Mouse (Mus musculus) bone marrow, adult 2 months (tissue): ENCODE results near the gene Rad51ap1. TPM values are rescaled to one million over a fixed set of nuclear protein-coding genes. Genes with fewer than 3 reads are reported as not detected.

ENCODE experiments used
- H3K27ac ChIP-seq: fragments of 200-500 bp; 2 replicates; pipeline ENCODE4 v1.5.1; 2012; ENCODE audit warnings: low read depth, mild to moderate bottlenecking, control low read depth, inconsistent platforms, low read length; ENCODE audit not compliant: control insufficient read depth, poor library complexity, insufficient read depth
- H3K4me1 ChIP-seq: fragments of 200-500 bp; 2 replicates; pipeline ENCODE4 v1.6.1; 2011; ENCODE audit warnings: low read length; ENCODE audit not compliant: control insufficient read depth, insufficient read depth
- H3K4me3 ChIP-seq: fragments of 200-500 bp; replicated peaks from 2 replicates; pipeline ENCODE3; 2011; ENCODE audit warnings: mild to moderate bottlenecking, low read depth, low read length, control low read depth; ENCODE audit not compliant: control insufficient read depth
- CTCF ChIP-seq: fragments of 200-500 bp; IDR thresholded peaks from 2 replicates; pipeline ENCODE4 v1.5.1; 2011; ENCODE audit warnings: low read length, control low read depth; ENCODE audit not compliant: control insufficient read depth, insufficient read depth
- POLR2A ChIP-seq: fragments of 200-500 bp; IDR thresholded peaks from 2 replicates; pipeline ENCODE4 v1.6.1; 2011; ENCODE audit warnings: low read depth, mild to moderate bottlenecking, control low read depth, low read length, borderline replicate concordance; ENCODE audit not compliant: control insufficient read depth
- WGBS: fragments of 180-500 bp; shearing (Covaris S2); methylation state at CpG from one replicate; pipeline ENCODE4 v1.1.7; 2018; 5-methylcytosine and 5-hydroxymethylcytosine counted together
- polyA plus RNA-seq: library from polyadenylated mRNA; stranded (reverse); fragments of >200 nt; gene quantifications from 2 replicates; pipeline ENCODE4 v1.2.4, GENCODE M21; 2011; ENCODE audit warnings: low replicate concordance; ENCODE audit not compliant: missing spikeins, insufficient read depth, insufficient read length

The Rad51ap1 gene
- polyA plus RNA-seq = 36.3 and 52.6 TPM in 2 replicates

GRCm38 (mm10) chr6:126939487-126940171 is at the start of gene Rad51ap1, which contains the start of gene D6Wsu163e:
Gene Rad51ap1 (minus strand): TSS chr6:126939587.
Gene D6Wsu163e (plus strand): TSS chr6:126939962.
- Histone ChIP-seq H3K27ac (peak within 1 kb of the TSS; percentile 80), H3K4me1 (no peaks in the 10 kb centered on the region; the same call in 1 of the 2 replicates), H3K4me3 (peak within 1 kb of the TSS; percentile 99)
- TF ChIP-seq CTCF = no peak
- peak; percentile 90 for TF ChIP-seq POLR2A
- WGBS = under 1% methylated on average over 33 of the region's 33 CpGs

GRCm38 (mm10) chr6:126981539-126982234 is 42.3 kb upstream of the Rad51ap1 start:
- Histone ChIP-seq H3K4me1 (no peaks in the 10 kb centered on the region; the same call in 1 of the 2 replicates), H3K4me3 (no peak overlapping the region), H3K27ac (no peak overlapping the region)
- TF ChIP-seq CTCF (no peak), POLR2A (no peak)
- 5% methylated on average over 5 of the region's 5 CpGs for WGBS

- Histone ChIP-seq H3K27ac (no peak overlapping the region), H3K4me1 (no peaks in the 10 kb centered on the region), H3K4me3 (no peak overlapping the region)
- TF ChIP-seq POLR2A = no peak
- TF ChIP-seq CTCF = no peak
- WGBS = 79% methylated on average over 14 of the region's 14 CpGs
Measured at GRCm38 (mm10) chr6:126966241-126967026, 27.0 kb upstream of the Rad51ap1 start.

- WGBS = 90% methylated on average over 9 of the region's 9 CpGs
- H3K4me1 ChIP-seq = no peaks in the 10 kb centered on the region
- no peak overlapping the region for H3K4me3 ChIP-seq
- H3K27ac ChIP-seq = no peak overlapping the region
- TF ChIP-seq CTCF (no peak), POLR2A (no peak)
Measured at GRCm38 (mm10) chr6:126963426-126963825, 24.0 kb upstream of the Rad51ap1 start.

- no peak overlapping the region for H3K27ac ChIP-seq
- H3K4me1 ChIP-seq = no peaks in the 10 kb centered on the region
- 85% methylated on average over 5 of the region's 5 CpGs for WGBS
Measured at GRCm38 (mm10) chr6:126962709-126963108, 23.3 kb upstream of the Rad51ap1 start.

GRCm38 (mm10) chr6:126961371-126962018 is 22.1 kb upstream of the Rad51ap1 start:
- Histone ChIP-seq H3K4me1 (no peaks in the 10 kb centered on the region), H3K27ac (no peak overlapping the region), H3K4me3 (no peak overlapping the region)
- 94% methylated on average over 8 of the region's 8 CpGs for WGBS
- TF ChIP-seq CTCF (no peak), POLR2A (no peak)

More at GRCm38 (mm10) chr6:126962709-126963108, 23.3 kb upstream of the Rad51ap1 start:
- TF ChIP-seq CTCF (no peak), POLR2A (no peak)
- H3K4me3 ChIP-seq = no peak overlapping the region

GRCm38 (mm10) chr6:126955734-126956133 is 16.3 kb upstream of the Rad51ap1 start:
- Histone ChIP-seq H3K4me3 (no peak overlapping the region), H3K27ac (no peak overlapping the region), H3K4me1 (no peaks in the 10 kb centered on the region)
- no peak for TF ChIP-seq POLR2A
- peak; percentile 94 for TF ChIP-seq CTCF
- 7% methylated on average over 10 of the region's 10 CpGs for WGBS
